Comparison of ENCODE assay signal across 12 mouse cellular contexts in the genomic region with DNA sequence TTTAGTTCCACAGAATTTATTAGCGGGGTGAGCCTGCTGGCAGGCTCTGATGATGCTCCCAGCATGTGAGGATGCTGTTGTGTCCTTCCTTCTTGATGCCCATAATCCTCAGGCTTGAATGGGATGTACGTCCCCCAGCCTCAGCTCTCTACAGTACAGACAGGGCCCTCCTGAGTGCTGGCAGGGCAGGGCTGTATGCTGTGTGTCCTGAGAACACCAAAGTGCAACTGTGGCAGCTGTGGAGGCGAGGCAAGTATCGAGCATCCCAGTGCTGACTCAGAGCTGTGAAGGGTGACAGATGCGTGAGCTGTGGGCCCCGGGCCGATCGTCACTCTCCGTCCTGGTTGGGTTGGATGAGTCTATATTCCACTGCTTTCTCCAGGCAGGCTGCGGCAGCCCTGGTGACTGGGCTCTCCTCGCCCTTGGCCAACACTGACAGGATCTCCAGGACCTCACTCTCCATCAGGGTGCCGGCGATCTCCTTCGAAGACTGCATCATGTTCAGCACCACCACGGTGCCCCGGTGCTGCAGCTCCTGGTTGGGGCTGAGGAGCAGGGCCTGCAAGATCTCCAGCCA. TPM values are rescaled to one million over a fixed set of nuclear protein-coding genes. Genes with fewer than 3 reads are reported as not detected.
A peak's percentile ranks its signal among the peaks of the same experiment; 100 is the strongest.
DNase-seq lines count a peak whose midpoint lies in the region; ATAC-seq and TF ChIP-seq lines count a peak whose summit lies in the region.
"Had no signal": no experiment of that assay in that cellular context is flagged by ENCODE, and none has a peak within 500 bp of the region (broad histone marks: within the 10 kb centered on the region; RNA-seq: fewer than 3 reads in every experiment).

No protein-coding gene starts in this region.

- peak overlapping the region; percentile 95 for H3K27ac ChIP-seq in gastrocnemius, adult 2 months
- peak overlapping the region; percentile 46; the same call in 1 of the 2 replicates for H3K27ac ChIP-seq in lung, embryonic 14.5 days (ENCODE audit: low read depth)
- peak overlapping the region; percentile 46; the same call in 1 of the 2 replicates for H3K27ac ChIP-seq in embryonic facial prominence, embryonic 12.5 days
- H3K27ac ChIP-seq in liver, embryonic 15.5 days (replicated peaks), result 0 out of 2 replicates have a peak overlapping the region, but pooled peaks have one; percentile 81
- no peak overlapping the region for H3K27ac ChIP-seq in thymus, adult 2 months (ENCODE audit: control insufficient read depth, insufficient read depth, low read length)

- peak overlapping the region; percentile 92; the same call in 1 of the 2 replicates for H3K4me2 ChIP-seq in lung, embryonic 14.5 days
- no peak overlapping the region for H3K4me2 ChIP-seq in embryonic facial prominence, embryonic 12.5 days (replicated peaks)
- no peak overlapping the region for H3K4me2 ChIP-seq in liver, embryonic 15.5 days

- intact Hi-C loops in gastrocnemius, adult 2 months (cut with DNase I), result no loop called here

- peaks cover 59% of the 10 kb centered on the region for H3K36me3 ChIP-seq in lung, embryonic 14.5 days (ENCODE audit: insufficient read depth)
- H3K36me3 ChIP-seq in embryonic facial prominence, embryonic 12.5 days, result peaks cover 60% of the 10 kb centered on the region
- peaks cover 37% of the 10 kb centered on the region for H3K36me3 ChIP-seq in liver, embryonic 15.5 days (replicated peaks)
- peaks cover 45% of the 10 kb centered on the region for H3K36me3 ChIP-seq in thymus, adult 2 months (ENCODE audit: control insufficient read depth, insufficient read depth, low read length)

- DNase-seq in gastrocnemius, adult 2 months, result no peak
- no peak for DNase-seq in gastrocnemius, adult 8-10 months (ENCODE audit: low spot score in 2 of 2)
- DNase-seq in lung, embryonic 14.5 days, result no peak
- DNase-seq in lung, postnatal 4 days, result no peak
- no peak for DNase-seq in thymus, adult 2 months
- DNase-seq: adrenal gland, adult 2 months; kidney, adult 2 months; left cerebral cortex, postnatal 4 days had no signal

- no peak overlapping the region for H3K4me3 ChIP-seq in gastrocnemius, adult 2 months
- H3K4me3 ChIP-seq in lung, embryonic 14.5 days (ENCODE audit: low read depth, low read length), result no peak overlapping the region
- no peak overlapping the region for H3K4me3 ChIP-seq in embryonic facial prominence, embryonic 12.5 days
- H3K4me3 ChIP-seq in liver, embryonic 15.5 days (replicated peaks), result no peak overlapping the region
- H3K4me3 ChIP-seq in thymus, adult 2 months (ENCODE audit: control insufficient read depth, insufficient read depth, low read length), result no peak overlapping the region

- ATAC-seq in lung, embryonic 14.5 days (ENCODE audit: insufficient read depth), result no peak
- no peak for ATAC-seq in embryonic facial prominence, embryonic 12.5 days (ENCODE audit: insufficient number of reproducible peaks, insufficient read depth, low FRiP score, low TSS enrichment)
- no peak for ATAC-seq in liver, embryonic 15.5 days (ENCODE audit: insufficient read depth)
- ATAC-seq in frontal cortex, adult (ENCODE audit: low TSS enrichment), result no peak

- peaks cover 4% of the 10 kb centered on the region; the same call in 1 of the 2 replicates for H3K4me1 ChIP-seq in lung, embryonic 14.5 days (ENCODE audit: insufficient read depth)
- H3K4me1 ChIP-seq in embryonic facial prominence, embryonic 12.5 days, result peaks cover 13% of the 10 kb centered on the region
- peaks cover 22% of the 10 kb centered on the region for H3K4me1 ChIP-seq in liver, embryonic 15.5 days (replicated peaks)
- peaks cover 3% of the 10 kb centered on the region for H3K4me1 ChIP-seq in thymus, adult 2 months (replicated peaks; ENCODE audit: control insufficient read depth, insufficient read depth, low read length)

- no peaks in the 10 kb centered on the region for H3K27me3 ChIP-seq in lung, embryonic 14.5 days (ENCODE audit: insufficient read depth, low read length)
- H3K27me3 ChIP-seq in embryonic facial prominence, embryonic 12.5 days, result no peaks in the 10 kb centered on the region
- no peaks in the 10 kb centered on the region for H3K27me3 ChIP-seq in liver, embryonic 15.5 days
- no peaks in the 10 kb centered on the region for H3K27me3 ChIP-seq in thymus, adult 2 months (ENCODE audit: control insufficient read depth, insufficient read depth, low read length)
- H3K27me3 ChIP-seq: CH12.LX had no signal

- H3K9ac ChIP-seq in lung, embryonic 14.5 days, result no peak overlapping the region
- no peak overlapping the region for H3K9ac ChIP-seq in embryonic facial prominence, embryonic 12.5 days
- H3K9ac ChIP-seq in liver, embryonic 15.5 days, result no peak overlapping the region

- WGBS in lung, embryonic 14.5 days, result 92% methylated on average over 16 of the region's 16 CpGs
- 94% methylated on average over 16 of the region's 16 CpGs for WGBS in embryonic facial prominence, embryonic 12.5 days
- WGBS in liver, embryonic 15.5 days (ENCODE audit: insufficient replicate concordance), result 87% methylated on average over 16 of the region's 16 CpGs
- WGBS in thymus, adult 2 months, result 97% methylated on average over 16 of the region's 16 CpGs

- TF ChIP-seq CTCF in gastrocnemius, adult 2 months (IDR thresholded peaks at IDR 0.05), result no peak
- TF ChIP-seq CTCF in lung, embryonic 14.5 days (IDR thresholded peaks at IDR 0.05; ENCODE audit: low read depth), result no peak
- TF ChIP-seq CTCF in thymus, adult 2 months (IDR thresholded peaks at IDR 0.05; ENCODE audit: borderline replicate concordance, control insufficient read depth, extremely low read depth, insufficient read depth, low read length, poor library complexity), result no peak

- TF ChIP-seq POLR2A in thymus, adult 2 months (IDR thresholded peaks at IDR 0.05; ENCODE audit: control insufficient read depth, extremely low read depth, insufficient read depth, low read length, poor library complexity), result no peak

- H3K9me3 ChIP-seq in lung, embryonic 14.5 days (ENCODE audit: low read depth, low read length), result no peaks in the 10 kb centered on the region
- no peaks in the 10 kb centered on the region for H3K9me3 ChIP-seq in embryonic facial prominence, embryonic 12.5 days
- no peaks in the 10 kb centered on the region for H3K9me3 ChIP-seq in liver, embryonic 15.5 days (replicated peaks)

RNA-seq across cellular contexts. Expression of gene Rccd1, which starts 1.1 kb away (rescaled TPM):
- total RNA-seq in gastrocnemius, adult 2 months (2021), result 1 to 10 TPM; 7.3 to 8.4 TPM
- total RNA-seq in gastrocnemius, adult 8-10 months (2022), result 1 to 10 TPM; 5.6 to 7.7 (median 6.5) TPM
- 11.0 and 12.0 TPM in 2 replicates for polyA plus RNA-seq in lung, embryonic 14.5 days (2014; fragmentation: Nextera tagmentation; extraction: Ambion mirVana)
- 14.3 and 15.9 TPM in 2 replicates for polyA plus RNA-seq in embryonic facial prominence, embryonic 12.5 days (2016; fragmentation: Nextera tagmentation; extraction: Ambion mirVana)
- 2.8 and 3.1 TPM in 2 replicates for polyA plus RNA-seq in liver, embryonic 15.5 days (2015; fragmentation: Nextera tagmentation; extraction: Ambion mirVana)
- 17.6 and 20.4 TPM in 2 replicates for polyA plus RNA-seq in thymus, adult 2 months (2012; rRNA removed)

RNA-seq across cellular contexts. Expression of gene Unc45a, which starts 15.4 kb away (rescaled TPM):
- total RNA-seq in gastrocnemius, adult 2 months (2021), result 10 to 100 TPM; 12.3 to 12.7 TPM
- 10 to 100 TPM; 10.4 to 14.9 (median 12.0) TPM for total RNA-seq in gastrocnemius, adult 8-10 months (2022)
- 34.3 and 35.3 TPM in 2 replicates for polyA plus RNA-seq in lung, embryonic 14.5 days (2014; fragmentation: Nextera tagmentation; extraction: Ambion mirVana)
- polyA plus RNA-seq in embryonic facial prominence, embryonic 12.5 days (2016; fragmentation: Nextera tagmentation; extraction: Ambion mirVana), result 60.3 and 61.0 TPM in 2 replicates
- 8.9 and 9.4 TPM in 2 replicates for polyA plus RNA-seq in liver, embryonic 15.5 days (2015; fragmentation: Nextera tagmentation; extraction: Ambion mirVana)
- 97.7 and 105 TPM in 2 replicates for polyA plus RNA-seq in thymus, adult 2 months (2012; rRNA removed)

RNA-seq across cellular contexts. Expression of gene Hddc3, which starts 17.5 kb away (rescaled TPM):
- total RNA-seq in gastrocnemius, adult 2 months (2021), result 10 to 100 TPM; 23.6 to 26.1 TPM
- 10 to 100 TPM; 22.9 to 26.1 (median 24.6) TPM for total RNA-seq in gastrocnemius, adult 8-10 months (2022)
- 17.2 and 17.9 TPM in 2 replicates for polyA plus RNA-seq in lung, embryonic 14.5 days (2014; fragmentation: Nextera tagmentation; extraction: Ambion mirVana)
- polyA plus RNA-seq in embryonic facial prominence, embryonic 12.5 days (2016; fragmentation: Nextera tagmentation; extraction: Ambion mirVana), result 23.2 and 27.4 TPM in 2 replicates
- polyA plus RNA-seq in liver, embryonic 15.5 days (2015; fragmentation: Nextera tagmentation; extraction: Ambion mirVana), result 3.1 and 3.5 TPM in 2 replicates
- polyA plus RNA-seq in thymus, adult 2 months (2012; rRNA removed), result 22.9 and 24.9 TPM in 2 replicates

RNA-seq across cellular contexts. Expression of gene Prc1, which starts 31.1 kb away (rescaled TPM):
- under 1 TPM; 0.38 to 0.45 TPM for total RNA-seq in gastrocnemius, adult 2 months (2021)
- under 1 TPM in 1 of 4 experiments, not detected in 3; 0.17 TPM for total RNA-seq in gastrocnemius, adult 8-10 months (2022)
- polyA plus RNA-seq in lung, embryonic 14.5 days (2014; fragmentation: Nextera tagmentation; extraction: Ambion mirVana), result 205 and 206 TPM in 2 replicates
- 133 and 136 TPM in 2 replicates for polyA plus RNA-seq in embryonic facial prominence, embryonic 12.5 days (2016; fragmentation: Nextera tagmentation; extraction: Ambion mirVana)
- 126 and 128 TPM in 2 replicates for polyA plus RNA-seq in liver, embryonic 15.5 days (2015; fragmentation: Nextera tagmentation; extraction: Ambion mirVana)
- 80.6 and 84.4 TPM in 2 replicates for polyA plus RNA-seq in thymus, adult 2 months (2012; rRNA removed)

RNA-seq across cellular contexts. Expression of gene Man2a2, which starts 45.8 kb away (rescaled TPM):
- total RNA-seq in gastrocnemius, adult 2 months (2021), result 100 to 1,000 TPM; 111 to 161 TPM
- 100 to 1,000 TPM; 139 to 171 (median 148) TPM for total RNA-seq in gastrocnemius, adult 8-10 months (2022)
- 20.1 and 23.9 TPM in 2 replicates for polyA plus RNA-seq in lung, embryonic 14.5 days (2014; fragmentation: Nextera tagmentation; extraction: Ambion mirVana)
- 31.0 and 31.6 TPM in 2 replicates for polyA plus RNA-seq in embryonic facial prominence, embryonic 12.5 days (2016; fragmentation: Nextera tagmentation; extraction: Ambion mirVana)
- 2.5 and 3.6 TPM in 2 replicates for polyA plus RNA-seq in liver, embryonic 15.5 days (2015; fragmentation: Nextera tagmentation; extraction: Ambion mirVana)
- polyA plus RNA-seq in thymus, adult 2 months (2012; rRNA removed), result 188 and 213 TPM in 2 replicates
